In genomic region chr7:101905561-101906286, GRCm38 (mm10) we compare ENCODE assay signal across 8 mouse cellular contexts. TPM values are rescaled to one million over a fixed set of nuclear protein-coding genes. Genes with fewer than 3 reads are reported as not detected.
DNase-seq lines count a peak whose midpoint lies in the region; ATAC-seq lines count a peak whose summit lies in the region.

Gene Lamtor1, plus strand, starts transcription at chr7:101905904.

- DNase-seq in T-cell, adult 2 months (ENCODE audit: low spot score), result peak; percentile 97
- peak; percentile 99 to 100 for DNase-seq in cerebellum, postnatal 36 days
- peak; percentile 100 for DNase-seq in frontal cortex, postnatal 36 days (ENCODE audit: low spot score in 2 of 2)
- DNase-seq in left cerebral cortex, adult 11 months (ENCODE audit: low spot score), result peak; percentile 99
- peak; percentile 99 to 100 for DNase-seq in lung, postnatal 4 days
- peak; percentile 97 for DNase-seq in retina, postnatal 7 days (ENCODE audit: low read depth, low spot score)
- DNase-seq in urinary bladder, adult 2 months (ENCODE audit: low spot score), result peak; percentile 100

- under 1% methylated on average over 61 of the region's 61 CpGs for WGBS in hindbrain, embryonic 15.5 days

- H3K27me3 ChIP-seq in hindbrain, embryonic 15.5 days, result no peaks in the 10 kb centered on the region

- peak within 1 kb of the TSS; percentile 76 for H3K4me2 ChIP-seq in hindbrain, embryonic 15.5 days

- peak within 1 kb of the TSS; percentile 87 for H3K4me3 ChIP-seq in hindbrain, embryonic 15.5 days

- H3K36me3 ChIP-seq in hindbrain, embryonic 15.5 days, result peaks cover 14% of the 10 kb centered on the region

- peak; percentile 98 for ATAC-seq in hindbrain, embryonic 15.5 days (ENCODE audit: low FRiP score, low read depth)

- H3K9me3 ChIP-seq in hindbrain, embryonic 15.5 days, result no peaks in the 10 kb centered on the region

- H3K27ac ChIP-seq in hindbrain, embryonic 15.5 days (replicated peaks), result peak within 1 kb of the TSS; percentile 98

- peak within 1 kb of the TSS; percentile 93 for H3K9ac ChIP-seq in hindbrain, embryonic 15.5 days

- H3K4me1 ChIP-seq in hindbrain, embryonic 15.5 days (replicated peaks), result peaks cover 31% of the 10 kb centered on the region

RNA-seq across cellular contexts. Expression of gene Lamtor1, which starts in this region (rescaled TPM):
- polyA plus RNA-seq in hindbrain, embryonic 15.5 days (2015; fragmentation: Nextera tagmentation; extraction: Ambion mirVana), result 155 and 165 TPM in 2 replicates
- 132 and 149 TPM in 2 replicates for polyA plus RNA-seq in urinary bladder, adult 2 months (2012; rRNA removed)

Comparison
In these comparisons a context has a peak if more than half of its experiments do, and no peak if none do; other contexts are left out.
1. Peak in every context shown above with its lines: DNase-seq, ATAC-seq, H3K4me3 ChIP-seq and H3K27ac ChIP-seq.